Mouse (Mus musculus) liver, adult (tissue): ENCODE results near the gene Olfr809.

Experiments
- GATA4 ChIP-seq: IDR thresholded peaks from 2 replicates; pipeline ENCODE4 v1.6.1; 2014; ENCODE audit warnings: mild to moderate bottlenecking, low read length; ENCODE audit not compliant: insufficient replicate concordance

Gene Olfr809

DNA sequence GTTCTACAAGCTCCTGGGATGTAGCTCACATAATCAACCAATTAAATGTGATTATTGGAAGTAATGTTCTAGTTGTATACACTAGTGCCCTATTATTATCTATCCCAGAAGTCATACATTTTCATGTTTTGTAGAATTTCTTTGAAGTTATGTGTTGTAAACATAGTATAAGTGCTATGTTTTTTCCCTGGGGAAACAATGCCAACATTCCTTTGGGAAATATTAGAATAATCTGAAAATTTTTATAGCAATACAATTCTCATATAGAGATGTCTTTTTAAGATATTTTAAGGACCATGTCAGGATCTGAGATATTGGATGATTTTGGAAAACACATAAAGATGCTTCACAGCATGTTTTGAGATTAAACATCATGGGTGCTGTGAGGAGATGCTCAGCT is at the start of gene Olfr809:
Gene Olfr809 (plus strand): TSS at position 301 of the 400 bp plus-strand sequence.
- TF ChIP-seq GATA4: no peak

DNA sequence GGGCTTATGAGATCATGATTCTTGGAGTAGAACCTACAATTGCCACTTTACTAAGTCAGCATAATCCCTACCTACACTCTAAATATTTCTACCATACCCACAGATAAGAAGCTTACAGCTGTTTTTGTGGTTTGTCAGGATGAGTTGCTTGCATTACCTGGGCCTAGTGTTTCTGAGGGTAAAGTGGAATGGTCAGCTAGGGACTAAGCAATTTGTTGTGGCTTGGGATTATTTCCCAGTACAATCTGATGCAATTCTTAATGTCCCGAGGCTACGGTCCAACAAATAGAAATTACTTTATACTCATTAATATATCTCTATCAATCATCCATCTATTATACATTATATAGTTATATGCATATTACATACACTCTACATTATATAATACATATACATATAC is 45.2 kb upstream of the Olfr809 start, which contains the start of gene Olfr805:
Gene Olfr805 (minus strand): TSS at position 101 of the 400 bp plus-strand sequence.
- no peak for TF ChIP-seq GATA4

DNA sequence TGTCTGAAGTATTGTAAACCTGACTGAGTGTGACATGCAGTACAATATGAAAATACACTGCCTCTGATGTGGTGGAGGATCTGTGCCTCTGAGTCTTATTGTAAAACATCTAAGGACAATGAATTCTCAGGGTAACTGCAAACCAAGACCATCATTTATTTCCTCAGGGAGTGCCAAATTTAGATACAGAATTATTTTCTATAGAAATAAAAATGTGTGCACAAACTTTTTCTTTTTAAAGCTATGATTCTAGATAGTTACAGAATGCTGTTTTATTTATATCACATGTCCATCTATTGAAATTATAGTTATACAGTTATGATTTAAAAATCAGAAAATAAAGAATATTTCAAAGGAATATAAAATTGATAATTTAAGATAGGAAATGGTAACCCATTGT is 32.6 kb upstream of the Olfr809 start, which contains the start of gene Olfr806:
Gene Olfr806 (minus strand): TSS at position 101 of the 400 bp plus-strand sequence.
- no peak for TF ChIP-seq GATA4

DNA sequence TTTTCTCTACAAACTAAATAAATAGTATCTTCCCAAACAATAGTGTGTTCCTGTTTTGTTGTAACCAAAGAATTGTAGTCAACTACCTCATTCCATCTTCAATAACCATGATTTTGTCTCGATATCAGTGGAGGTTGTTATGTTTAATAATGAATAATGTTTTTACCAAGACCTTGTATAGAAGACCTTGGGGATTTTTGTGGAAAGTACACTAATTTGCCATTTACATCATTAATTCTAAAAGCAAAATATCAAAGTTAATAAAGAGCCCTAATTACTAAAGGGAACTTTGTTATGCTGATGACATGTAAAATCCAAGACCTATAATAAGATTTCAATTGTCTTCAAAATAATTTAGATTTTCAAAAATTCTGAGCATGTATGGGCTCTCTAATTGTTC is 16.7 kb upstream of the Olfr809 start, which contains the start of gene Olfr807:
Gene Olfr807 (minus strand): TSS at position 101 of the 400 bp plus-strand sequence.
- no peak for TF ChIP-seq GATA4

DNA sequence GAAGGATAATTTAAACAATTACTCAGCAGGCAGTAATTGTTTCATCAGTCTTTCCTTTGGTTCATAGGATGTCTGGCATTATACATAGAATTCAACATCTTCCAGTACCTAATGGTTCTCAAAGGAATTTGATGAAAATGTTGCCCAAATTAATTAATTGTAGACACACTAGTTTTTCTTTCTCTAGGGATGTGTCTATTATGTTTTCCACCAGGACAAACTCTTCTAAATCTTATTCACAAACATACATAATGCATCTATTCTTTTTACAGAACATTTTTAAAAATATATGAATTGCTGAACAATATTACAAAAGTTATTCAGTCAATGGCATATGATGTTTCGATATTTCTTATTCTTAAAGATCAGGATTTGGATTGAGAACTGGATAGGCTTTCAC is 9.3 kb upstream of the Olfr809 start, which contains the start of gene Olfr808:
Gene Olfr808 (plus strand): TSS at position 301 of the 400 bp plus-strand sequence.
- TF ChIP-seq GATA4: no peak

DNA sequence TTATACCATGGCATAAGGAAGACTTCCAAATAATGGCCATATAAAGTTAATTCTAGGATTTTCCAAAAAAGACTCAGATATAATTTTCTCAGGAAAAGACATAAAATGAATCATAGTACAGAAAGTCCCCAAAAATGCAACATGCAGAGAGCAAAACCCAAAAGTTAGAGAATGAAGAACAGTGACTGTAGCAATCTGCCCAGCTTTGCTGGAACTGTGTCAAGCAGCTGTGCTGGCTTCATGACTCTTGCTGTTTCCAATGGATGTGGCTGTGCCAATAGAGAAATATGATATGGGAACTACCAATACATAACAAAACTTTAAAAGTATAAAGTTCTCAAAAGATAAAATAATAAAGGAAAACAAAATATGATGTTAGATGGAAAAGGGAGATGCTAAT is 3.7 kb downstream of the Olfr809 start:
- TF ChIP-seq GATA4: no peak

DNA sequence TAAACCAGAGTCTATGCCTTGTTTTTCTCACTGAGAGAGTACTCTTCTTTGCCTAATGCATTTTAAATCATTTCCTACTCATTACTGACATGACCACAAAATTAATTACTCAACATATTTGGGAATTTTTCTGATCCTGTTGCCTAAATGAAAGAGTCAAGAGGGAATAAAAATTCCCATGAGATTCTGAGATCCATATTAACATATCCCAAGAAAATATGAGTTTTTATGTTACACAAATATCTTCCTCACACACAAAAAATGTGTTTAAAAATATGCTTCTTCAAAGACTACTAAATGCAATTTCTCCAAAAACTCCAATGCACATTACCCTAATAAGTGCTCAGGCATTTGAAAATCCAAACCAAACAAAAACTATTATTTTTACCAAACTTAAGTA is 20.4 kb downstream of the Olfr809 start, which contains the start of gene Olfr810:
Gene Olfr810 (minus strand): TSS at position 101 of the 400 bp plus-strand sequence.
- TF ChIP-seq GATA4: no peak

DNA sequence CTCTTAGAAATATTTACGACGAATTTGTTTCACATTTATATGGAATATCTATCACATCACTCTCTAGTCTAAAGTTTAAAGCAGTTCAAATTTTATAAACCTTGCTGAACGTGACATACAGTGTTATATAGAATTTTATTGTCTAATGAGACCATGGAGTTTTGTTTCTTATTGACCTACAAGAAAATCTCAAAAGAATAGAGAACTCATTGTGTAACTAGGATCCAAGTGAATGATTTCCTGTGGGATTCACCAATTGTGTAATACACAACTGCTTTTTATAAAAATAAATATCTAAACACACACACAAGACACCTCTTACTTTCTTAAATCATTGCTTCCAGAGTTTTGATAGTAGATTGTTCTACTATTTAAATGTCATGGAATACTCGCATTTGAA is 29.9 kb downstream of the Olfr809 start, which contains the start of gene Olfr811:
Gene Olfr811 (minus strand): TSS at position 101 of the 400 bp plus-strand sequence.
- no peak for TF ChIP-seq GATA4
